Mouse (Mus musculus): ENCODE results near the gene Slc35f4.

- TF ChIP-seq CTCF (IDR thresholded peaks at IDR 0.05; ENCODE audit: insufficient read depth, low read depth, low read length): no peak
- no peak for TF ChIP-seq POLR2A (IDR thresholded peaks at IDR 0.05; ENCODE audit: insufficient read depth, low read depth, low read length)
Observed at GRCm38 (mm10) chr14:49454283-49454914, 71.4 kb downstream of the Slc35f4 start.

Data from olfactory bulb, adult 2 months (tissue).